Mouse (Mus musculus): ENCODE data around the gene Hipk2.

DNA sequence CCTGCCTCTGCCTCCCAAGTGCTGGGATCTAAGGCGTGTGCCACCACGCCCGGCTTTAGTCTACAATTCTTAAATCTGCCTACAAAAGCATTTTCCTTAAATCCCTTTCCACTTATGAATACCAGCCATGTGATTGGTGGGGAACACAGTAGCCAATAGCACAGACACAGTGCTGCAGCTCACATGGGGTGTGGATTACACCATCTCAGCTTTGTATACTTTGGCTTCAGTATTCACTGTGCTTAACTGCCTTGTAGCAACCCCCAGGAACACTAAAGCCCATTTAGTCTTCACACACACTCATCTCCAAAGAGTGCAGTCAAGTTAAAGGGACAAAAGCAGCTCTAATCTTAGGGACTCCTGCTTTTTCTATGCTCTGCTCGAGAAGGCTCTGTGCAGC lies 67.6 kb downstream of the Hipk2 start:
- TF ChIP-seq UBTF (IDR thresholded peaks at IDR 0.05; ENCODE audit: borderline replicate concordance, insufficient read depth, low read depth, low read length) (no peak), CTCF (IDR thresholded peaks at IDR 0.05 in 2 of 3, conservative IDR thresholded peaks at IDR 0.05 in 1 of 3; ENCODE audit: control insufficient read depth in 1 of 3, insufficient read depth in 1 of 3, low read depth in 2 of 3, low read length in 3 of 3, poor library complexity in 1 of 3, severe bottlenecking in 1 of 3) (no peak), EP300 (IDR thresholded peaks at IDR 0.05; ENCODE audit: low read depth in 1 of 2, low read length in 2 of 2) (no peak)
